Mouse (Mus musculus): ENCODE measurements around the gene Rce1. TPM values are rescaled to one million over a fixed set of nuclear protein-coding genes. Genes with fewer than 3 reads are reported as not detected.

The Rce1 gene
- total and polyA plus RNA-seq, 3 experiments, result 32.9 to 52.1 (median 45.3) TPM

- no peak overlapping the region for H3K27ac ChIP-seq (ENCODE audit: insufficient read depth, low read depth)
- no peaks in the 10 kb centered on the region for H3K9me3 ChIP-seq (replicated peaks; ENCODE audit: low read length)
- no peak overlapping the region for H3K4me3 ChIP-seq (replicated peaks in 1 of 3; ENCODE audit: low read depth in 2 of 3, low read length in 2 of 3, poor library complexity in 1 of 3)
- H3K79me2 ChIP-seq (replicated peaks; ENCODE audit: control insufficient read depth, extremely low read depth, insufficient read depth, poor library complexity, severe bottlenecking), result no peaks in the 10 kb centered on the region; the same call in 1 of the 2 replicates
- no peak for DNase-seq (ENCODE audit: extremely low read depth)
- no peaks in the 10 kb centered on the region for H3K27me3 ChIP-seq (replicated peaks)
- no peak overlapping the region for H3K9ac ChIP-seq (ENCODE audit: insufficient read depth, low read depth)
- dilution Hi-C loops (cut with MboI; ENCODE audit: extremely low pct_ligation_motif_present, extremely low pct_unique_long_range_greater_than_20kb, low sequenced_read_pairs) (no loop called here), in situ Hi-C loops (cut with MboI; ENCODE audit: low pct_ligation_motif_present, low pct_unique_long_range_greater_than_20kb, low sequenced_read_pairs) (loop anchor here (10.0 kb wide), 1 partner anchor 128 kb away; the partner anchor contains the start of gene 2010003K11Rik)
- H3K4me2 ChIP-seq (ENCODE audit: insufficient read depth, low read depth, poor library complexity, severe bottlenecking), result no peak overlapping the region
- H3K36me3 ChIP-seq (replicated peaks in 1 of 2; ENCODE audit: control insufficient read depth in 1 of 2, insufficient read depth in 1 of 2, low read length in 1 of 2), result peaks cover 28 to 67% of the 10 kb centered on the region in 2 experiments
- TF ChIP-seq BHLHE40 (IDR thresholded peaks at IDR 0.05; ENCODE audit: low read depth, low read length), result no peak
- TF ChIP-seq MAX (IDR thresholded peaks at IDR 0.05; ENCODE audit: low read length), result no peak
- TF ChIP-seq ELF1 (IDR thresholded peaks at IDR 0.05; ENCODE audit: low read depth, low read length), result no peak
- no peak for TF ChIP-seq HCFC1 (IDR thresholded peaks at IDR 0.05; ENCODE audit: low read depth, low read length)
- no peak for TF ChIP-seq PAX5 (IDR thresholded peaks at IDR 0.05; ENCODE audit: low read length)
- no peak for TF ChIP-seq CHD2 (IDR thresholded peaks at IDR 0.05; ENCODE audit: low read length)
- TF ChIP-seq SMC3 (IDR thresholded peaks at IDR 0.05; ENCODE audit: low read depth, low read length), result no peak
- no peak for TF ChIP-seq RCOR1 (conservative IDR thresholded peaks at IDR 0.05; ENCODE audit: low read depth, low read length)
- no peak for TF ChIP-seq MAFK (IDR thresholded peaks at IDR 0.05; ENCODE audit: insufficient replicate concordance, low read length)
- TF ChIP-seq MEF2A (IDR thresholded peaks at IDR 0.05; ENCODE audit: borderline replicate concordance, low read depth, low read length), result no peak
- TF ChIP-seq EP300 (IDR thresholded peaks at IDR 0.05; ENCODE audit: low read length), result no peak
- no peak for TF ChIP-seq RAD21 (IDR thresholded peaks at IDR 0.05; ENCODE audit: low read depth, low read length)
- no peak for TF ChIP-seq JUN (IDR thresholded peaks at IDR 0.05; ENCODE audit: insufficient read depth, low read depth, low read length)
- no peak for TF ChIP-seq NELFE (IDR thresholded peaks at IDR 0.05; ENCODE audit: low read depth, low read length)
- no peak for TF ChIP-seq POLR2AphosphoS2 (IDR thresholded peaks at IDR 0.05; ENCODE audit: low read depth, low read length)
- TF ChIP-seq UBTF (IDR thresholded peaks at IDR 0.05; ENCODE audit: low read depth, low read length), result no peak
- TF ChIP-seq SIN3A (IDR thresholded peaks at IDR 0.05; ENCODE audit: low read length), result no peak
- TF ChIP-seq ZMIZ1 (IDR thresholded peaks at IDR 0.05; ENCODE audit: low read depth, low read length), result no peak
- TF ChIP-seq ZNF384 (IDR thresholded peaks at IDR 0.05; ENCODE audit: low read depth, low read length), result no peak
- H3K4me1 ChIP-seq (ENCODE audit: control insufficient read depth in 1 of 2, insufficient read depth in 2 of 2), result peaks cover 9 to 42% of the 10 kb centered on the region in 2 experiments; a peak in 2 of 4 replicates
Measured at GRCm38 (mm10) chr19:4622780-4623179, 2.7 kb downstream of the Rce1 start.

DNA sequence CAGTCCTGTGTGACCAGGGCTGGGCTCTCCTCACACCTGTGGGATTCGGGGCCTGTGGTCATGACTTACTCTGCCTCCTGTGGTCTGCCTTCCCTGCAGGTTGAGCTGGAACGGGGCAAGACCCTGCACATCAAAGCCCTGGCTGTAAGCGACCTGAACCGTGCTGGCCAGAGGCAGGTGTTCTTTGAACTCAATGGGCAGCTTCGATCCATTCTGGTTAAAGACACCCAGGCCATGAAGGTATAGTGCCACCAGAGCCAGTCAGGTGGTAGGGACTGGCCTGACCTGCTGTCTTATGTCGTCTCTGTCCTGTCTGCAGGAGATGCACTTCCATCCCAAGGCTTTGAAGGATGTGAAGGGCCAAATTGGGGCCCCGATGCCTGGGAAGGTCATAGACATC lies 4.7 kb downstream of the Rce1 start:
- Histone ChIP-seq H3K4me1 (ENCODE audit: control insufficient read depth in 1 of 2, insufficient read depth in 2 of 2) (peaks cover 3 to 29% of the 10 kb centered on the region in 2 experiments; a peak in 2 of 4 replicates), H3K79me2 (replicated peaks; ENCODE audit: control insufficient read depth, extremely low read depth, insufficient read depth, poor library complexity, severe bottlenecking) (no peaks in the 10 kb centered on the region; the same call in 1 of the 2 replicates), H3K4me2 (ENCODE audit: insufficient read depth, low read depth, poor library complexity, severe bottlenecking) (no peak overlapping the region), H3K27me3 (replicated peaks) (no peaks in the 10 kb centered on the region), H3K27ac (ENCODE audit: insufficient read depth, low read depth) (no peak overlapping the region), H3K4me3 (replicated peaks in 1 of 3; ENCODE audit: low read depth in 2 of 3, low read length in 2 of 3, poor library complexity in 1 of 3) (no peak overlapping the region), H3K36me3 (replicated peaks in 1 of 2; ENCODE audit: control insufficient read depth in 1 of 2, insufficient read depth in 1 of 2, low read length in 1 of 2) (peaks cover 28 to 68% of the 10 kb centered on the region in 2 experiments), H3K9me3 (replicated peaks; ENCODE audit: low read length) (no peaks in the 10 kb centered on the region), H3K9ac (ENCODE audit: insufficient read depth, low read depth) (no peak overlapping the region)
- TF ChIP-seq CHD1 (IDR thresholded peaks at IDR 0.05; ENCODE audit: low read depth, low read length), result no peak
- no peak for TF ChIP-seq GABPA (IDR thresholded peaks at IDR 0.05; ENCODE audit: insufficient replicate concordance, low read depth, low read length)
- TF ChIP-seq IRF4 (IDR thresholded peaks at IDR 0.05; ENCODE audit: low read depth, low read length), result no peak
- no peak for TF ChIP-seq MXI1 (IDR thresholded peaks at IDR 0.05; ENCODE audit: low read depth, low read length)
- TF ChIP-seq UBTF (IDR thresholded peaks at IDR 0.05; ENCODE audit: low read depth, low read length), result no peak
- TF ChIP-seq ZC3H11A (IDR thresholded peaks at IDR 0.05; ENCODE audit: low read depth, low read length), result no peak
- TF ChIP-seq RAD21 (IDR thresholded peaks at IDR 0.05; ENCODE audit: low read depth, low read length), result no peak
- TF ChIP-seq MAX (IDR thresholded peaks at IDR 0.05; ENCODE audit: low read length), result no peak
- in situ Hi-C loops (cut with MboI; ENCODE audit: low pct_ligation_motif_present, low pct_unique_long_range_greater_than_20kb, low sequenced_read_pairs), result loop anchor here (10.0 kb wide), 1 partner anchor 126 kb away; the partner anchor contains the start of gene 2010003K11Rik
- DNase-seq (ENCODE audit: extremely low read depth), result no peak
- dilution Hi-C loops (cut with MboI; ENCODE audit: extremely low pct_ligation_motif_present, extremely low pct_unique_long_range_greater_than_20kb, low sequenced_read_pairs), result no loop called here
